In genomic region chr4:105403686-105404085, GRCm38 (mm10) we compare ENCODE assay signal across 19 mouse cellular contexts.
DNase-seq lines count a peak whose midpoint lies in the region; ATAC-seq and TF ChIP-seq lines count a peak whose summit lies in the region.
"Had no signal": no experiment of that assay in that cellular context is flagged by ENCODE, and none has a peak within 500 bp of the region (broad histone marks: within the 10 kb centered on the region; RNA-seq: fewer than 3 reads in every experiment).

No protein-coding gene starts in this region.

- H3K4me1 ChIP-seq in heart, adult 2 months (ENCODE audit: control insufficient read depth, insufficient read depth, low read length) = peaks cover 17% of the 10 kb centered on the region
- peaks cover 18% of the 10 kb centered on the region for H3K4me1 ChIP-seq in lung, embryonic 15.5 days
- peaks cover 30% of the 10 kb centered on the region for H3K4me1 ChIP-seq in kidney, embryonic 15.5 days
- H3K4me1 ChIP-seq in embryonic facial prominence, embryonic 10.5 days = peaks cover 36% of the 10 kb centered on the region
- H3K4me1 ChIP-seq: forebrain, embryonic 13.5 days; midbrain, embryonic 12.5 days; neural tube, embryonic 15.5 days had no signal

- no peak overlapping the region for H3K4me3 ChIP-seq in heart, adult 2 months
- H3K4me3 ChIP-seq in lung, embryonic 15.5 days = no peak overlapping the region
- no peak overlapping the region for H3K4me3 ChIP-seq in kidney, embryonic 15.5 days (replicated peaks)
- no peak overlapping the region for H3K4me3 ChIP-seq in embryonic facial prominence, embryonic 10.5 days
- H3K4me3 ChIP-seq: forebrain, embryonic 13.5 days; hindbrain, embryonic 12.5 days; midbrain, embryonic 12.5 days; myocyte; neural tube, embryonic 15.5 days had no signal

- no peaks in the 10 kb centered on the region for H3K9me3 ChIP-seq in lung, embryonic 15.5 days
- H3K9me3 ChIP-seq in kidney, embryonic 15.5 days (replicated peaks) = no peaks in the 10 kb centered on the region
- H3K9me3 ChIP-seq in embryonic facial prominence, embryonic 10.5 days = no peaks in the 10 kb centered on the region
- H3K9me3 ChIP-seq: forebrain, embryonic 13.5 days; hindbrain, embryonic 12.5 days; midbrain, embryonic 12.5 days; neural tube, embryonic 15.5 days had no signal

- TF ChIP-seq EP300 in heart, adult 2 months (IDR thresholded peaks at IDR 0.05; ENCODE audit: insufficient read depth, low read depth, low read length) = no peak

- no peaks in the 10 kb centered on the region for H3K27me3 ChIP-seq in heart, adult 2 months (ENCODE audit: control insufficient read depth, insufficient read depth, low read length)
- no peaks in the 10 kb centered on the region for H3K27me3 ChIP-seq in lung, embryonic 15.5 days
- H3K27me3 ChIP-seq in kidney, embryonic 15.5 days = 0 out of 2 replicates have a peak, but pooled peaks cover 3% of the 10 kb centered on the region
- no peaks in the 10 kb centered on the region for H3K27me3 ChIP-seq in embryonic facial prominence, embryonic 10.5 days (replicated peaks; ENCODE audit: low read depth, poor library complexity, severe bottlenecking)
- H3K27me3 ChIP-seq: forebrain, embryonic 13.5 days; hindbrain, embryonic 12.5 days; midbrain, embryonic 12.5 days; neural tube, embryonic 15.5 days had no signal

- no peak overlapping the region for H3K4me2 ChIP-seq in lung, embryonic 15.5 days
- H3K4me2 ChIP-seq in kidney, embryonic 15.5 days = no peak overlapping the region
- H3K4me2 ChIP-seq: forebrain, embryonic 13.5 days; hindbrain, embryonic 12.5 days; liver, embryonic 11.5 days; midbrain, embryonic 12.5 days; neural tube, embryonic 15.5 days had no signal

- ATAC-seq in lung, embryonic 15.5 days (ENCODE audit: borderline replicate concordance, extremely low read depth, low FRiP score, low TSS enrichment) = no peak
- no peak for ATAC-seq in kidney, embryonic 15.5 days (replicated peaks; ENCODE audit: low FRiP score)
- ATAC-seq: forebrain, embryonic 13.5 days; inflammation-experienced regulatory T-cells, adult 6 months had no signal

- intact Hi-C loops in heart, adult 2 months (cut with DNase I) = loop anchor here (5.0 kb wide), 2 partner anchors 76 to 246 kb away; partner anchors contain the start of gene Plpp3
- intact Hi-C loops in heart, postnatal 25 days (cut with DNase I) = loop anchor here (5.0 kb wide), 1 partner anchor 76 kb away; no protein-coding TSS in a partner anchor
- intact Hi-C loops in left cerebral cortex, postnatal 25 days (cut with DNase I) = no loop called here

- DNase-seq in heart, adult 2 months = peak; percentile 21 to 29
- DNase-seq in heart, postnatal 25 days (ENCODE audit: low spot score) = no peak
- DNase-seq in lung, postnatal 4 days = no peak
- no peak for DNase-seq in embryonic facial prominence, embryonic 10.5 days (ENCODE audit: low spot score)
- DNase-seq in left cerebral cortex, postnatal 25 days (ENCODE audit: low spot score in 2 of 2) = no peak
- DNase-seq in cerebellum, adult 18-20 months = no peak
- DNase-seq: cerebellum, postnatal 36 days; left cerebral cortex, postnatal 4 days; right cerebral cortex, postnatal 25 days had no signal

- H3K79me2 ChIP-seq in heart, adult 2 months (replicated peaks; ENCODE audit: control insufficient read depth, insufficient read depth, low read length) = no peaks in the 10 kb centered on the region

- WGBS in heart, adult 2 months = 52% methylated on average over 6 of the region's 6 CpGs
- 64% methylated on average over 6 of the region's 6 CpGs for WGBS in lung, embryonic 15.5 days
- WGBS in kidney, embryonic 15.5 days = 74% methylated on average over 6 of the region's 6 CpGs
- WGBS in embryonic facial prominence, embryonic 10.5 days = 90% methylated on average over 6 of the region's 6 CpGs

- H3K36me3 ChIP-seq in heart, adult 2 months (ENCODE audit: control insufficient read depth, insufficient read depth, low read length) = peaks cover 8% of the 10 kb centered on the region
- H3K36me3 ChIP-seq in lung, embryonic 15.5 days = no peaks in the 10 kb centered on the region
- no peaks in the 10 kb centered on the region for H3K36me3 ChIP-seq in kidney, embryonic 15.5 days
- H3K36me3 ChIP-seq in embryonic facial prominence, embryonic 10.5 days (replicated peaks) = no peaks in the 10 kb centered on the region
- H3K36me3 ChIP-seq: hindbrain, embryonic 12.5 days; midbrain, embryonic 12.5 days; neural tube, embryonic 15.5 days had no signal

- H3K27ac ChIP-seq in heart, adult 2 months = no peak overlapping the region; the same call in 1 of the 2 replicates
- H3K27ac ChIP-seq in lung, embryonic 15.5 days = peak overlapping the region; percentile 58
- peak overlapping the region; percentile 67 for H3K27ac ChIP-seq in kidney, embryonic 15.5 days
- H3K27ac ChIP-seq in embryonic facial prominence, embryonic 10.5 days (replicated peaks) = no peak overlapping the region
- H3K27ac ChIP-seq: forebrain, embryonic 13.5 days; hindbrain, embryonic 12.5 days; midbrain, embryonic 12.5 days; neural tube, embryonic 15.5 days; stomach, postnatal 0 days had no signal

- no peak for TF ChIP-seq POLR2A in heart, adult 2 months (IDR thresholded peaks at IDR 0.05; ENCODE audit: insufficient read depth, low read depth, low read length)

- no peak for TF ChIP-seq CTCF in heart, adult 2 months (IDR thresholded peaks at IDR 0.05)

- H3K9ac ChIP-seq in heart, adult 2 months (ENCODE audit: low read depth, low read length) = no peak overlapping the region
- no peak overlapping the region for H3K9ac ChIP-seq in lung, embryonic 15.5 days
- no peak overlapping the region for H3K9ac ChIP-seq in kidney, embryonic 15.5 days
- H3K9ac ChIP-seq: forebrain, embryonic 13.5 days; hindbrain, embryonic 12.5 days; midbrain, embryonic 12.5 days; neural tube, embryonic 15.5 days had no signal

Comparison
In these comparisons a context has a peak if more than half of its experiments do, and no peak if none do; other contexts are left out.
1. DNase-seq: peak in heart, adult 2 months (2 of 2); none in heart, postnatal 25 days (single experiment), lung, postnatal 4 days (0 of 2), embryonic facial prominence, embryonic 10.5 days (single experiment), left cerebral cortex, postnatal 25 days (0 of 2) and cerebellum, adult 18-20 months (0 of 2).
2. H3K27ac ChIP-seq: peak in lung, embryonic 15.5 days (single experiment) and kidney, embryonic 15.5 days (single experiment); none in heart, adult 2 months (single experiment) and embryonic facial prominence, embryonic 10.5 days (single experiment).